Mouse (Mus musculus): Measurements from ENCODE around the gene Sdc4.

- no peak for TF ChIP-seq CTCF (IDR thresholded peaks at IDR 0.05; ENCODE audit: low read depth, low read length)
- TF ChIP-seq POLR2A (IDR thresholded peaks at IDR 0.05; ENCODE audit: extremely low read depth, insufficient read depth, low read length): no peak
Measured at GRCm38 (mm10) chr2:164448140-164448539, 4.5 kb upstream of the Sdc4 start.

All from liver, adult 2 months (tissue).